Comparison of ENCODE assay signal across 13 mouse cellular contexts in genomic region chr19:22657251-22657650, GRCm38 (mm10).
DNase-seq lines count a peak whose midpoint lies in the region; ATAC-seq and TF ChIP-seq lines count a peak whose summit lies in the region.
"Had no signal": no experiment of that assay in that cellular context is flagged by ENCODE, and none has a peak within 500 bp of the region (broad histone marks: within the 10 kb centered on the region; RNA-seq: fewer than 3 reads in every experiment).

No protein-coding gene starts in this region.

- no peaks in the 10 kb centered on the region for H3K36me3 ChIP-seq in forebrain, embryonic 13.5 days (ENCODE audit: poor library complexity, severe bottlenecking)
- no peaks in the 10 kb centered on the region for H3K36me3 ChIP-seq in hindbrain, postnatal 0 days (ENCODE audit: insufficient read depth, low read length)
- no peaks in the 10 kb centered on the region for H3K36me3 ChIP-seq in neural tube, embryonic 15.5 days
- no peaks in the 10 kb centered on the region for H3K36me3 ChIP-seq in heart, embryonic 10.5 days
- H3K36me3 ChIP-seq: heart, embryonic 15.5 days had no signal

- H3K9ac ChIP-seq in forebrain, embryonic 13.5 days: no peak overlapping the region
- no peak overlapping the region for H3K9ac ChIP-seq in hindbrain, postnatal 0 days (replicated peaks; ENCODE audit: low read length)
- no peak overlapping the region for H3K9ac ChIP-seq in neural tube, embryonic 15.5 days (replicated peaks)
- H3K9ac ChIP-seq: heart, embryonic 15.5 days; liver, embryonic 14.5 days had no signal

- no peak overlapping the region for H3K4me3 ChIP-seq in left cerebral cortex, adult 2 months
- H3K4me3 ChIP-seq in forebrain, embryonic 13.5 days: no peak overlapping the region
- H3K4me3 ChIP-seq in hindbrain, postnatal 0 days (ENCODE audit: low read length): no peak overlapping the region
- no peak overlapping the region for H3K4me3 ChIP-seq in neural tube, embryonic 15.5 days (replicated peaks)
- H3K4me3 ChIP-seq in heart, embryonic 10.5 days: no peak overlapping the region
- H3K4me3 ChIP-seq: heart, embryonic 15.5 days had no signal

- H3K27ac ChIP-seq in left cerebral cortex, adult 2 months: peak overlapping the region; percentile 55; the same call in 1 of the 2 replicates
- peak overlapping the region; percentile 38; the same call in 1 of the 2 replicates for H3K27ac ChIP-seq in forebrain, embryonic 13.5 days
- H3K27ac ChIP-seq in hindbrain, postnatal 0 days: peak overlapping the region; percentile 45; the same call in 1 of the 2 replicates
- peak overlapping the region; percentile 20; the same call in 1 of the 2 replicates for H3K27ac ChIP-seq in neural tube, embryonic 15.5 days (replicated peaks)
- H3K27ac ChIP-seq in heart, embryonic 10.5 days: no peak overlapping the region
- H3K27ac ChIP-seq: heart, embryonic 15.5 days; liver, embryonic 14.5 days had no signal

- peak; percentile 42 for ATAC-seq in forebrain, embryonic 13.5 days
- ATAC-seq in hindbrain, postnatal 0 days: peak; percentile 52
- no peak for ATAC-seq in neural tube, embryonic 15.5 days (ENCODE audit: low FRiP score)

- H3K4me1 ChIP-seq in forebrain, embryonic 13.5 days: peaks cover 15% of the 10 kb centered on the region
- H3K4me1 ChIP-seq in hindbrain, postnatal 0 days (ENCODE audit: insufficient read depth, low read length): peaks cover 7% of the 10 kb centered on the region; the same call in 1 of the 2 replicates
- peaks cover 9% of the 10 kb centered on the region for H3K4me1 ChIP-seq in neural tube, embryonic 15.5 days
- no peaks in the 10 kb centered on the region for H3K4me1 ChIP-seq in heart, embryonic 10.5 days
- H3K4me1 ChIP-seq: heart, embryonic 15.5 days had no signal

- peak overlapping the region; percentile 42 for H3K4me2 ChIP-seq in forebrain, embryonic 13.5 days
- H3K4me2 ChIP-seq in hindbrain, postnatal 0 days (ENCODE audit: low read depth, low read length): no peak overlapping the region
- no peak overlapping the region for H3K4me2 ChIP-seq in neural tube, embryonic 15.5 days
- H3K4me2 ChIP-seq: heart, embryonic 15.5 days had no signal

- no peaks in the 10 kb centered on the region for H3K9me3 ChIP-seq in forebrain, embryonic 13.5 days (replicated peaks)
- no peaks in the 10 kb centered on the region for H3K9me3 ChIP-seq in hindbrain, postnatal 0 days (ENCODE audit: low read length)
- H3K9me3 ChIP-seq in neural tube, embryonic 15.5 days (replicated peaks): no peaks in the 10 kb centered on the region
- H3K9me3 ChIP-seq in heart, embryonic 10.5 days: no peaks in the 10 kb centered on the region
- H3K9me3 ChIP-seq: heart, embryonic 15.5 days had no signal

- WGBS in forebrain, embryonic 13.5 days: 14% methylated on average over 4 of the region's 4 CpGs
- WGBS in hindbrain, postnatal 0 days: 13% methylated on average over 4 of the region's 4 CpGs
- 30% methylated on average over 4 of the region's 4 CpGs for WGBS in neural tube, embryonic 15.5 days
- WGBS in heart, embryonic 10.5 days: 67% methylated on average over 4 of the region's 4 CpGs

- intact Hi-C loops in left cerebral cortex, adult 2 months (cut with DNase I): no loop called here

- H3K27me3 ChIP-seq in forebrain, embryonic 13.5 days: no peaks in the 10 kb centered on the region
- H3K27me3 ChIP-seq in hindbrain, postnatal 0 days (ENCODE audit: insufficient read depth, low read length): no peaks in the 10 kb centered on the region
- no peaks in the 10 kb centered on the region for H3K27me3 ChIP-seq in neural tube, embryonic 15.5 days (replicated peaks)
- no peaks in the 10 kb centered on the region for H3K27me3 ChIP-seq in heart, embryonic 10.5 days (ENCODE audit: insufficient read depth, poor library complexity, severe bottlenecking)
- H3K27me3 ChIP-seq: heart, embryonic 15.5 days had no signal

- no peak for TF ChIP-seq CTCF in left cerebral cortex, adult 2 months (IDR thresholded peaks at IDR 0.05)
- TF ChIP-seq CTCF in hindbrain, postnatal 0 days (IDR thresholded peaks at IDR 0.05; ENCODE audit: low read depth): no peak

- DNase-seq in left cerebral cortex, adult 2 months (ENCODE audit: extremely low spot score in 1 of 2, low spot score in 2 of 2): no peak
- DNase-seq in left cerebral cortex, adult 11 months (ENCODE audit: low spot score): no peak
- no peak for DNase-seq in hindbrain, postnatal 0 days (ENCODE audit: low spot score)
- no peak for DNase-seq in ovary, adult 18-20 months (ENCODE audit: low spot score)
- DNase-seq in adrenal gland, postnatal 10 days: no peak
- DNase-seq in heart, embryonic 10.5 days (ENCODE audit: low spot score): no peak
- DNase-seq: adrenal gland, postnatal 14 days; kidney, adult 11 months; thymus, adult 2 months had no signal
